Mouse (Mus musculus) heart, adult 18-20 months (tissue): ENCODE data around the gene Tas1r2. TPM values are rescaled to one million over a fixed set of nuclear protein-coding genes. Genes with fewer than 3 reads are reported as not detected.

ENCODE experiments used
- DNase-seq, 2 experiments: peaks; one replicate each; pipeline ENCODE4 v3.0.0; 2021 to 2022; ENCODE audit warnings: mixed read lengths in 1 of 2
- total RNA-seq, 2 experiments: library from RNA; stranded (reverse); gene quantifications; 2 replicates each; pipeline ENCODE4 v1.2.3; 2021

Gene Tas1r2
- total RNA-seq, 2 experiments from 2014 or later, result not detected

DNA sequence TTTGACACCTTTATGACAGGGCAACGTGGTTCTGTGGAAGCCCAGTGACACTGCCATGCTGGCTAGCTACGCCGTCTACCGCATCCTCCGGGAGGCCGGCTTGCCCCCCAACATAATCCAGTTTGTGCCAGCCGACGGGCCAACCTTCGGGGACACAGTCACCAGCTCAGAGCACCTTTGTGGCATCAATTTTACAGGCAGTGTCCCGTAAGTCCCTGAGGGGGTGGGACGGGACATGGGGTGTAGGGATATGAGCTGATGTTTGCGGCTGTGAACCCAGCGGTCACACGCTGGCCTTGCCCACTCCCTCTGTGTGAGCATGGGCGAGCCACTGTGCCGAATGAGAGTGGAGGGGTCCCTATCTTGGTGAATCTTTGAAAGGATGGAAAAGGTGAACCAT, 15.0 kb upstream of the Tas1r2 start:
- DNase-seq, result no peak

GRCm38 (mm10) chr4:139639801-139640200, 13.5 kb upstream of the Tas1r2 start:
- no peak for DNase-seq

DNA sequence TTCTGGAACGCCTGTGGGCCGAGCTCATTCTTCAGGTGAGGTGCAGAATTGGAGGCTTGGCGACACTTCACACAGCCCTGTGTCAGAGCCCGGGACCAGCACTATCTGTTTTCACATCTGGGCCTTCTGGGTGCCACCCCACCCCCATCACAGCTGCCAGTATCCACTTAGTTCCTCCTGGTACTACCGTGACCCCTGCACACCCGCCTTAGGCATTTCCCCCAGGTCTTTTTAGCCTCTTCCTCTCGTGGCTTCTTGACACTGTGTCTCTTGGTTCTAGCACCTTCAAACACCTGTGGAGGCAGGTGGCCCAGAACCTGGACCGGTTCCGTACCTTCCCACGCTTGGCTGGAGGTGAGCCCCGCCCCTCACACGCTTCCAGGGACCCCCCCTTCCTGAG, 13.0 kb upstream of the Tas1r2 start:
- DNase-seq, result no peak

DNA sequence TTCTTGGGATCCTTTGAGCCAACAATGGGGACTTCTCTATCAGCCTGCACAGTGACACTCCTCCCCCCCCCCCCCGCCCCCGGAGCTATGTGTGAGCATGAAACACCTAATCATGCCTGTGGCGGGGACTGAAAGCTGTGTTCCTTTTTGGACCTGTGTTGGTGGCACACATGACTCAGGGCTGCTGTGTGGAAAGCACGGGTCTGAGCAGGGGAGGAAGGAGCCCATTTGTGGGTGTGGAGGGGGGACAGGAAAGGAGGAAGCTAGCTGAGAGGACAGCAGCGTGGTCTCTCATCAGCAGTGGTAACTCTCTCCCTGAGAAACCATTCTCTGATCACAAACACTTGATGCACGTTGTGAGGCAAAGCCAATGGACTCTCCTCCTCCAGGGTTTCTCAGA, 12.6 kb upstream of the Tas1r2 start:
- no peak for DNase-seq

DNA sequence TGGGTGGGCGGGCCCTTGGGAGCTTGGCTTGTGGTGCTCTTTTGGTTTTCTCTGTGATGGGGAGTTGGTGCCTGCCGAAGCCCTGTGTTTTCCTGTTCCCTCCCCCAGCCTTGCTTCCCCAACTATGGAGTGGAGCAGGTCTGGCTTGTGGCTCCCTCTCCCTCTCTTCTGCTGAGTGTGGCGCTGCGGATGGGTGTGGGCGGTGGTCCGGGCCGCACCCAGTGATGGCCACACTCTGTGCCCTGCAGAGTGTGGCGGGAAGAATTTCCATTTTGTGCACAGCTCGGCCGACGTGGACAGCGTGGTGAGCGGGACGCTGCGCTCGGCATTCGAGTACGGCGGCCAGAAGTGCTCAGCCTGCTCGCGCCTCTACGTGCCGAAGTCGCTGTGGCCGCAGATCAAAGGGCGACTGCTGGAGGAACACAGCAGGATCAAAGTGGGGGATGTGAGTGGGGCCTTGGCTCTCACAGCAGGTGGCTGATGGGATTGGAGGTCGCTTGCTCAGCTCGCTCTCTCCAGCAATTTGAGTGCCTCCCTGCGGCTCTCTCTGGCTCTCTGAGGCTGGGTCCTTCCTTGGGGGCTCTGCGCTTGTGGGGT, 11.4 kb upstream of the Tas1r2 start:
- no peak for DNase-seq

GRCm38 (mm10) chr4:139643972-139644371, 9.4 kb upstream of the Tas1r2 start:
- peak; percentile 46 to 85 for DNase-seq

GRCm38 (mm10) chr4:139646916-139647315, 6.4 kb upstream of the Tas1r2 start:
- no peak for DNase-seq

- no peak for DNase-seq
Measured at GRCm38 (mm10) chr4:139650086-139650743, 3.1 kb upstream of the Tas1r2 start.

GRCm38 (mm10) chr4:139650907-139651306, 2.4 kb upstream of the Tas1r2 start:
- DNase-seq, result no peak

DNA sequence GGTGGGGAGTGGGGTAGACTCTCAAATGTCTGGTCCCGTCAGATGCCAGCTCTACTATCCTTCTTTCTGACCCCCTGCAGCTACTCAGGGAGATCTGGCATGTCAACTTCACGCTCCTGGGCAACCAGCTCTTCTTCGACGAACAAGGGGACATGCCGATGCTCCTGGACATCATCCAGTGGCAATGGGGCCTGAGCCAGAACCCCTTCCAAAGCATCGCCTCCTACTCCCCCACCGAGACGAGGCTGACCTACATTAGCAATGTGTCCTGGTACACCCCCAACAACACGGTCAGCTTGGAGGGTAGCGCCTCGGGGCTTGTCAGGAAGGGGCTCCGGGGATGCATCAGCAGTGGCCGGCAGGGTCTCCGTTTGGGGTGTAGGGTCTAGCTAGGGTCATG, 8.6 kb downstream of the Tas1r2 start:
- DNase-seq, result no peak

- DNase-seq, result no peak
Measured at GRCm38 (mm10) chr4:139667632-139668031, 14.3 kb downstream of the Tas1r2 start.

GRCm38 (mm10) chr4:139669847-139670246, 16.5 kb downstream of the Tas1r2 start:
- peak; percentile 31 to 63 for DNase-seq

DNA sequence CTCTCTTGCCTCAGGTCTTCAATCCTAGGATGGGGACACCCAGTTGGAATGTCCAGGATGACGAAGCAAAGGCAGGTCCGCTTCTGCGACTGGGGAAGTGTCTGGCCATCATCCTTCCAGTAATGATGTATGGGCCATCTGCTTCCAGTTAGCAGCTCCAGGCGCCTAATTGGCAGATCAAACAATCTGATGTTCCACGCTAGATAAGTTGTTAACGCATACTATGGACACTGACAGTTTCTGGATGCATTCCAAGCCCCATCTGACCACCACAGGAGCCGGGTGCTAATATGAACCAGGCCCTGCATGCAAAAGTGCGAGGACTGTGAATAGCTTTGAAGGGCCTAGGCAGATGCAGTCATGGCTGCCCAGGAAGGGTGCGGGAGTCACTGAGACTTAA, 22.4 kb downstream of the Tas1r2 start:
- DNase-seq, result no peak

DNA sequence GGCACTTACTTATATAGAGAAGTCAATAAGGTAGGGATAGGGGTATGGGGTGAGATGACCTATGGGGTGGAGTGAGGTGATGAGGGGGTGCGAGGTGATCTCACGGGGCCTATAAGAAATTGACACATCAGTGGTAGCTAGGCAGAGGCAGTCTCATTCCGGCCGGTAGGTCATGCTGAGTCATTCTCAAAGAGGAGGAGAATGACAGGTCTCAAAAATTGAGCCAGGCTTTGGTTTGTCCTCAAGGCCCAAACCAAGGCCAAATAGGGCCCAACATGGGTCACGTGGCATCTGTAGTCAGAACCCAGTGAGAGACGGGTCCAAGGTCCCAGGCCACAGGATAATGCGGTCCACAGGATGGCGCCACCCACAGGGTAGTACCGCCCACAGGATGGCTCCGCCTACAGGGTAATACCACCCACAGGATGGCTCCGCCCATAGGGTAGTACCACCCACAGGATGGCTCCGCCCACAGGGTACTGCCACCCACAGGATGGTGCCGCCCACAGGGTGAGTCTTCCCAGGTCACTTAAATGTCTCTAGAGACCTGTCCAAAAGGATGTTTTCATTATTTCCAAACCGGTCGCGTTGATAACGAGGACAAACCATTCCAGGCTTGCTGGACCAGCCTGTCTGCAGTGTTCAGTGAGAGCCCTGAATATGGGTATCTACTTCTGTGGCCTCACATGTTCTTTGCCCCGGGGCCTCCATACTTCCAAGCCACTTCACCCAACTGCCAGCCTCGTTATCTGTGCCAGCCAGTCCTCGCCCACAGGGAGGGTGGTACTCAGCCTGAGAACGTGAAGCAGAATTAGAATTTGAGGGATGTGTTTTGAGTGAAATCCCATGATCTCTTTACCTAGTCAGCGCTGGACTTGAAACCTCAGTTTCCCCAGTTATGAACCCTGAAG, 30.6 kb downstream of the Tas1r2 start:
- DNase-seq, result no peak

DNA sequence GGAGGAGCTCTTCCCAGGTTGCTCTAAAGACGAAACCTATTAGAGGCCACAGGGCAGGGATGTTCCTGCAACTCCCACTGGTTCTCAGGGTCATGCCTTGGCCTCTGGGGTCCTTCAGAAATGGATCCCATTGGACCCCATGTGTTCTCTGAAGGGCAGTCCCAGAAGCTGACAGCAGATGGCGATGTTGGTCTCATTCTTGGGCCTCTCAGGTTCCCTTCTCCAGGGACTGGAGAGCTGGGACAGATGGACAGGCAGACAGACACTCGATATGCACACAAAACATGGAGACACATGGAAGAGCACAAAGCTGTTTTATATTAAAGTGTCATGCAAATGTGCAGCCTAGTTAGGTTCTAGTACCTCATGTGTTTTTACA, 31.3 kb downstream of the Tas1r2 start:
- peak; percentile 16 to 74 for DNase-seq

DNA sequence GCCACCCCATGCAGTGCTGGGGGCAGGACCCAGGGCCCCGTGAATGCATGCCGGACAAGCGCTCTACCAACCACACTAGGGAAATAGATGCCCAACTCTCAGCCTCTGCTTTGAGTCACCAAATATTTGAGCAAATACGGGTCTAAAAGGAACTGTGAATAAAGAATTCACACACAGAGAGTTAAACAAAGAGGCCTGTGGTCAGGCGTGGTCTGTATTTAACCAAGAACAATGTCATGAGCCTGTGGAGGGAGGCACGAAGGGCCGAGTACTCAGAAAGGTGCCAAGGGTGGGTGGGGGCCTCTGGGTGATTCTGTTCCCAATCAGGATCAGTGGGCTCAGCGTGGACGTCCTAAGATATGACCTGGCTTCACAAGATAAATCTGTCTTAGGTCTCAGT, 34.7 kb downstream of the Tas1r2 start:
- no peak for DNase-seq

DNA sequence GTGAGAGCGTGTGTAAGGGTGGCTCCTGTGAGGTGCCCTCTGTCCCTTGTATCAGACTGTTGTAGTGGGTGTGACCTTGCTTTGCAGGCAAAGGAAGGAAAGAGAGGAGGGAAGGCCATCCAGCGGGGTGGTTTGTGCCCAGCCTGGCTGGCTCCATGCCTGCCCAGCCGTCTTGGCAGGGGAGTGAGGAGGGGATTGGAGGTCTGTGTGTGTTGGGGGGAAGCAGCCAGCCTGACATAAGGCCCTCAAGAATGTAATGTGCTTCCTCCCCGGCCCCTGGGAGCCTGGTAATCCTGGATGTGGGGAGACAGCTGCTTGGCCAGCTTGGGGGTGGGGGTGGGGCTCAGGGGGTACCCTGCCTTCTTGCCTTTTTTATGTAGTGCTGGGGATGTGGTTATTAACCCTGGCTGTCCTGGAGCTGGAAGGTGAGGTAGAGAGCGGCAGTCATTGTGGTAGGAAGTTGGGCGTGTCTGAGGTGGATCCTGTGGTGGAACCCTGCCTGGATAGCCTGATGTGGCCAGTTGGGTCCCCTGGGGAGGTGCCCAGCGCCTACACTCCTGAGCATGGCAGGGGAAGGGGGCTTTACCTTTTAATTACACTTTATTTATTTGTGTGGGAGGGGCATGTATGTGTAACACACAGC, 36.4 kb downstream of the Tas1r2 start:
- no peak for DNase-seq

DNA sequence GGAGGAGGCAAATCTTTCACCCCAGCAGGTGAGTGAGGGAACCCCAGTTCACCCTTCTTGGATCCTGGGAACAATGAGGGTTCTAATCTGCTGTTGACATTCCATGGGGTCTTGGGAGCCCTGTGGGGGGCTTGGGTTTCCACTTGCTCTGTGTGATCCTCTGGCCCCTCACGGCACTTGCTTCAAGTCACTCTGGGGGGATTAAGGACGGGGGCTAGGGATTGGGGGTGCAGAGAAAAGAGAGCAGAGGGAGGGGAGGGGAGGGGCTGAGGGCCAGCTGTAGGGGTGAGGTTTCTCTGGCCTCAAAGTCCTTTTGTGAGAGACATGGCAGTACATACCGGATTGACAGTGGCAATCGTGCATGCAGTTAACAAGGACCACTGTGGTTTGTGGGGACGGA, 40.0 kb downstream of the Tas1r2 start:
- DNase-seq, result no peak

- DNase-seq, result no peak
Measured at GRCm38 (mm10) chr4:139697755-139698154, 44.4 kb downstream of the Tas1r2 start.

- no peak for DNase-seq
Measured at GRCm38 (mm10) chr4:139698602-139699001, 45.3 kb downstream of the Tas1r2 start.

GRCm38 (mm10) chr4:139702914-139703313, 49.6 kb downstream of the Tas1r2 start:
- DNase-seq, result no peak

GRCm38 (mm10) chr4:139703468-139703867, 50.1 kb downstream of the Tas1r2 start:
- DNase-seq, result no peak

- no peak for DNase-seq
Measured at GRCm38 (mm10) chr4:139705986-139706385, 52.6 kb downstream of the Tas1r2 start.
